Mouse (Mus musculus): ENCODE results near the gene Safb.

- no peak for TF ChIP-seq CTCF (IDR thresholded peaks at IDR 0.05; ENCODE audit: borderline replicate concordance, insufficient read depth, low read length)
- TF ChIP-seq POLR2A (IDR thresholded peaks at IDR 0.05; ENCODE audit: low read depth, low read length): no peak
These were observed 3.1 kb downstream of the Safb start for GRCm38 (mm10) chr17:56587773-56588172.
